Mouse (Mus musculus) kidney, adult 2 months (tissue): ENCODE results near the gene Mef2d. TPM values are rescaled to one million over a fixed set of nuclear protein-coding genes. Genes with fewer than 3 reads are reported as not detected.

Experiments used
- DNase-seq: peaks from one replicate; pipeline ENCODE4 v3.0.0; 2021
- H3K27ac ChIP-seq: fragments of 200-500 bp; 2 replicates; pipeline ENCODE4 v1.5.1; 2012; ENCODE audit warnings: low read depth, low read length, control low read depth, inconsistent platforms; ENCODE audit not compliant: insufficient read depth
- H3K27me3 ChIP-seq: fragments of 200-500 bp; replicated peaks from 2 replicates; pipeline ENCODE4 v1.6.1; 2012; ENCODE audit warnings: mild to moderate bottlenecking, moderate library complexity, low read length, inconsistent platforms; ENCODE audit not compliant: control insufficient read depth, insufficient read depth
- H3K36me3 ChIP-seq: fragments of 200-500 bp; 2 replicates; pipeline ENCODE4 v1.6.1; 2012; ENCODE audit warnings: mild to moderate bottlenecking, moderate library complexity, low read length, inconsistent platforms; ENCODE audit not compliant: control insufficient read depth, insufficient read depth
- H3K4me1 ChIP-seq: fragments of 200-500 bp; 2 replicates; pipeline ENCODE4 v1.6.1; 2011; ENCODE audit warnings: low read length; ENCODE audit not compliant: control insufficient read depth, insufficient read depth
- H3K4me3 ChIP-seq: fragments of 200-500 bp; 2 replicates; pipeline ENCODE4 v1.5.1; 2011; ENCODE audit warnings: mild to moderate bottlenecking, low read depth, low read length, control low read depth; ENCODE audit not compliant: insufficient read depth
- CTCF ChIP-seq: fragments of 200-500 bp; conservative IDR thresholded peaks from 2 replicates; pipeline ENCODE4 v1.5.1; 2011; ENCODE audit warnings: low read depth, mild to moderate bottlenecking, control low read depth, low read length, moderate library complexity, mixed read lengths; ENCODE audit not compliant: insufficient read depth, insufficient read length
- POLR2A ChIP-seq: fragments of 200-500 bp; IDR thresholded peaks from one replicate; pipeline ENCODE4 v1.6.1; 2011; ENCODE audit warnings: low read depth, low read length, control low read depth
- WGBS: fragments of 180-500 bp; shearing (Covaris S2); methylation state at CpG from one replicate; pipeline ENCODE4 v1.1.7; 2018; 5-methylcytosine and 5-hydroxymethylcytosine counted together
- polyA plus RNA-seq: library from polyadenylated mRNA; depleted of rRNA; stranded (reverse); fragments of >200 nt; gene quantifications from 2 replicates; pipeline ENCODE4 v1.2.3, GENCODE M21; 2012

Gene Mef2d
- polyA plus RNA-seq, 1 experiment: 41.8 TPM

DNA sequence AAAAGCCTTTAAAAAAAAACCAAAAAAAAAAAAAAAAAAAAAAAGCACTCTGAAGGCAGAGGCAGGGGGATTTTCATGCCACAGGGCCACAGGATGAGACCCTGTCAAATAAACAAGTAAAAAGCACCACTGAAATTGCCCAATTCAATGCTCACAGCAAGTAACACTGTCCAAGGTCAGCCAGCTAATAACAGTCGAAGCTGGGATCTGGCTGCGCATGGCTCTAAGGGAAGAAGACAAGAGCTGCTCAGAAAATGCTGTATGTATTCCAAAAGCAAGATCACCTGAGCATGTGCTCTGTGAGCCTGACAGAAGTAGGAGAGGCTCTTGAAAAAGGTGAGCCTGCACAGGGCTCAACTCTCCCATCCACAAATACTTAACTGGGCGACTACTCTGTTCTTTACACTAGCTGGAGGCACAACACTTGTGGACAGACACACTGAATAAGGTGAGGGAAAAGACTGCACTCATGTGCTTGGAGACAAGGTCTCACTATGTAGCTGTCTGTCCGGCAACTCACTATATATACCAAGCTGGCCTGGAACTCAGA, 5.2 kb upstream of the Mef2d start:
- H3K4me1 ChIP-seq: peaks cover 32% of the 10 kb centered on the region
- no peaks in the 10 kb centered on the region for H3K36me3 ChIP-seq
- TF ChIP-seq CTCF (no peak), POLR2A (no peak)
- peak overlapping the region; percentile 29 for H3K27ac ChIP-seq
- no peak overlapping the region for H3K4me3 ChIP-seq
- no peaks in the 10 kb centered on the region for H3K27me3 ChIP-seq
- no peak for DNase-seq
- 89% methylated on average over 4 of the region's 4 CpGs for WGBS

DNA sequence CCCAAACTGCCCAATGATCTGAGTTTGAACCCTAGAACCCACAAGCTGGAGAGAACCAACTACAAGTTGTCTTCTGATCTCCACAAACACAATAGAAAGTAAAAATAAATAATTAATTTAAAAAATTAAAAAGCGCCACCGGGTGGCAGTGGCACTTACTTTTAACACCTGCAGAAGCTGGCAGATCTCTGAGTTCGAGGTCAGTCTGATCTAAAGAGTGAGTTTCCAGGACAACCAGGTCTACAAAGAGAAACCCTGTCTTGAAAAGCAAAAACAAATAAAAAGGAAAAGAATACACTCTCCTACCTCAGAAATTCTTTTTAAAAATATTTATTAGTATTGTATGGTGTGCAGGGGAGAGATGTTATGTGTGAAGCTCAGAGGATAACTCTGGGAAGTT, 4.4 kb upstream of the Mef2d start:
- 10% methylated on average over 3 of the region's 3 CpGs for WGBS
- Histone ChIP-seq H3K27ac (peak overlapping the region; percentile 99), H3K27me3 (no peaks in the 10 kb centered on the region), H3K4me3 (peak overlapping the region; percentile 65), H3K4me1 (peaks cover 32% of the 10 kb centered on the region), H3K36me3 (no peaks in the 10 kb centered on the region)
- peak; percentile 30 for DNase-seq
- no peak for TF ChIP-seq POLR2A
- TF ChIP-seq CTCF: no peak

DNA sequence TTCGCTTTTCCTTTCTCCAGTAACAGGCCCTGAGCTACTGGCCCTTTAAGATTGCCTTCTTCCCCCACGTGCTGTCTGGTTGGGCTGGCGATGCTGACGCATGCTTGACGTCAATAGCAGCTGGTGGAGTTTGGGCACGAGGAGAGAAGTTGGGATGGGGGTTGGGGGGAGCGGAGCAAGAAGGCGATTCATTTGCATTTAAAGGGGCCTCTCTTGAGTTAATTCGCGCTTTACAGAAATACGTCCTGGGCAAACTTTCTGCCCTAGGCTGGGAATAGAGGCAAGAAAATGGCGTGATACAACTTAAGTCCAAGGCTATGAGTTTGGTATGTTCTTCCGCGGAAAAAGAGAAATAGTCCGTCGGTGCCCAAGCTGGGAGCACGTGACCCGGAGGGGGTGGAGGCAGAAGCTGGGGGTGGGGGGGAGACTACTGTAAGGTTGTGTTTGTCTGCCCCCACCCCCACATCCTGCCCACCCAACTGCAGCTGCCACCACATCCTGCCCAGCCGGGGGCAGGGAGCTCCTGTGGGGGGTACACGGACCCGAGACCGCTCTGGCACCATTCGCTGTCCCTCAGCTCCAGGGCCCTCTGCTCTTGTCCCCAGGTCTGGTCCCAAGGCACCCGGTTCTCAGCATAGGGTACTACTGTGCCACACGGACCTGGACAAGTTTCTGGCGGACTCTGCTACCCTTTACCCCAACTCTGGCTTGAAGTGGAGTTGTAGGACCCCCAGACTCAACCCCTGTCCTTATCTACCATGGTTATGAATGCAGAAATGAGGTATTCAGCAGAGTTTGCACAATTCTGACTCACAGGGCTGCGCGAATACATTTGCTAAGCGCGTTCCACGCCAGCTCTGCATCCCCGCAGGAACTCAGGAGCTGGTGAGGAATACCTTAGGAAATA, 3.6 kb upstream of the Mef2d start:
- peak; percentile 98 for DNase-seq
- TF ChIP-seq CTCF (no peak), POLR2A (peak; percentile 14)
- peak overlapping the region; percentile 99 for H3K27ac ChIP-seq
- WGBS: under 1% methylated on average over 32 of the region's 32 CpGs
- H3K4me1 ChIP-seq: peaks cover 26% of the 10 kb centered on the region
- H3K4me3 ChIP-seq: peak overlapping the region; percentile 65
- H3K36me3 ChIP-seq: no peaks in the 10 kb centered on the region
- H3K27me3 ChIP-seq: no peaks in the 10 kb centered on the region

DNA sequence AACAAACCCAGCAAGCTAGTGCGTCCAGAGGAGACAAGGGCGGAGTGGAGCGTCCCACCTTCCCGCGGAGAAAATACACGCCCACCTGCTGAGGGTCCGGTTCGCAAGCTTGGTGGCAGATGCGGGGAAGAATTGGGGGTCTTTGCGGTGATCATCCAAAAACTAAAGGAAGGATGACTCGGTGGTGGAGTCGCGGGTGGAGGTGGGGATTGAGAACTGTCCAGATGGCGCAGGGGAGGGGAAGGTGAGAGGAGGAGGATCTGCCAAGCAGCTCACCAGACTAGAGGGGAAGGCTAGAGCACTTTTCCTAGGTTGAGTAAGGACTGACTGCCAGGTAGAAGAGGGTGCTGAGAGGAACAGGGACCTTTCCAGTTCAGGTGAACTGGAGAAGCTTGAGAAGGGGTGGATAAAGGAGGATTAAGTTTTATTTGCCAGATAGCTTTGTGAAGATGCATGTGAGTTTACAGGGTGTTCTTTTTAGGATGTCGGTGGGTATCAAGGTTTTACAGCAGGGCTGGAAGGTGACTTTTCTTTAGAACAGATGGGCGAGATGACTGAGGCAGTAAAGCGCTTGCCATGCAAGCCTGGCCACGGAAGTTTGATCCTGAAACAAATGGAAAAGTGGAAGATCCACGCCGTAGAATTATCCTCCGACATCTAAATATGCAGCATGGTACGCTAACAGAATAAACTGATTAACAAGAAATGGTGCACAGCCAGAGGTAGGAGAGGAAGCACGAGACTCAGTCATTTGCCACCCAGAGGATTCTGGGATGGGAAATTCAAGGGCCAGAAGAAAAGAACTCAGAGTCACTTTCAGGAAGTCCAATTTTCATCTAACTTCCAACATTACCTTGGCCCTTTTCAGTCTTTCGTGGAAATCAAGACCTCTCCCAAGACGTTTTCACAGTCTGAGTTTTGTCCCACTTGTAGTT, 2.7 kb upstream of the Mef2d start:
- peak; percentile 51 for DNase-seq
- no peaks in the 10 kb centered on the region for H3K36me3 ChIP-seq

DNA sequence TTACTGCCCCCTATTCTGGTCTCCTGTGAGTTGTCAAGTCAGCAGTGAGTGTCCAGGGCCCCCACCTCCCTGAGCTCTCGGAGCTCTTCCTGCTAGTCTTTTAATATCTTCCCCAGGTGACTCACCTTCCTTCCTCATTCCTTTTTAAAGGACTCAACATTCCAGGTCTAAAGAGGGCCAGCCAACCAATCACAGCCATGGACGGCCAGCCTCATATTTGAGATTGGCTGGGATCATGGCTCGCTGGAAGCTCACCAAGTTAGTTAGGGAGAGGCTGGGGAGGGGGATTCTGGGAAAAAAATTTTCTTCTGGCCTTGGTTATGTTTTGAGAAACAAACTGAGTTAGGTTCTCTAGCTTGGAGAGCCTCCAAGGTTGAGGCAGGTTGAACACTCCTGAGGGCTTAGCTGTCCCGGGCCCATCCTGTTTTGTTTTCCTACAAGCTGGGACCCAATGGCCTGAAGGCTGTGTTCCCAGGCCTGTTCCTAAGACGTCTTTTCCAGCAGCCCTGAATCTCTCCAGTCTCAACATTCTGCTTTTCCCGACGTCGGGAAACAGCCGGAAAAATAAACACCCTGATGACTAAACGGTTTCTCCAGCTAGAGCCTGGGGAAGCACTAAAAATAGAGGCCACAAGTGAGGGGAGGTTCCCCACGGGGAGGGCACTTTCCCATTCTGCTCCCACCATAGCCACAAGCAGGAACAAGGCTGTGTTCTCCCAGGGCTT, 1.8 kb upstream of the Mef2d start:
- Histone ChIP-seq H3K27ac (peak overlapping the region; percentile 99), H3K4me1 (peaks cover 37% of the 10 kb centered on the region), H3K27me3 (no peaks in the 10 kb centered on the region), H3K36me3 (no peaks in the 10 kb centered on the region), H3K4me3 (peak overlapping the region; percentile 9; the same call in 1 of the 2 replicates)
- no peak for TF ChIP-seq POLR2A
- TF ChIP-seq CTCF: no peak
- WGBS: 8% methylated on average over 11 of the region's 11 CpGs
- peak; percentile 79 for DNase-seq

More for the DNA sequence above, 2.7 kb upstream of the Mef2d start:
- TF ChIP-seq POLR2A (no peak), CTCF (no peak)
- Histone ChIP-seq H3K4me1 (peaks cover 29% of the 10 kb centered on the region), H3K27ac (peak overlapping the region; percentile 99), H3K4me3 (peak overlapping the region; percentile 65), H3K27me3 (no peaks in the 10 kb centered on the region)
- WGBS: 15% methylated on average over 25 of the region's 25 CpGs

DNA sequence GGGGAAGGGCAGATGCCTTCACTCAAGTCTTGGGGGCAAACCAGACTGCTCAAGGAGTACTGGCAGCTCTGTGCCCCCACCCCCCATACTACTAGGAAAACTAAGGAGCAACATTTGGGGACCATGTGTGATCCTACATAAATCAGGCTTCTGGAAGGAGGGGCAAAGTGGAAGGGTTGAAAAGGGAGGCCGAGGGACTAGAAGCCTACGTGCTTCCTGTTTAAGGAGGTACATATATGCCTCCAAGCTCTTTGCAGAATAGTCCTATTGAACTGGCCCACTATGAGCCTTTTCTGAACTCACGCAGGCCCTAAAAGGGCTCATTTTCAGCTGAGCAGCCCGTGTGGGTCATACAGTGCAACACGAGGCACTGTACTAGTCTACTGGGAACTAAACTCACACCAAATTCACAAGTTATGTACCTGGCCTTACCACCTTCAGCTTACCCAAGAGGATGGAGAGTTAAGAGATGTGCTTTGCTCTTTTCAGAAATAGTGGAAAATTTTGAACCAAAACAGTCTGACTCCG, 1.2 kb upstream of the Mef2d start:
- TF ChIP-seq POLR2A (no peak), CTCF (no peak)
- Histone ChIP-seq H3K36me3 (no peaks in the 10 kb centered on the region), H3K27me3 (no peaks in the 10 kb centered on the region), H3K27ac (peak overlapping the region; percentile 99), H3K4me3 (peak overlapping the region; percentile 9), H3K4me1 (peaks cover 43% of the 10 kb centered on the region)
- 20% methylated on average over 6 of the region's 6 CpGs for WGBS
- DNase-seq: peak; percentile 20
